Mouse (Mus musculus) granulocyte monocyte progenitor cell, adult 5-6 weeks (primary cell): Measurements from ENCODE around the gene Hcrt. TPM values are rescaled to one million over a fixed set of nuclear protein-coding genes. Genes with fewer than 3 reads are reported as not detected.

Experiments used
- ATAC-seq: replicated peaks from 2 replicates; pipeline ENCODE4 v1.8.0; 2016; ENCODE audit warnings: mild to moderate bottlenecking, moderate TSS enrichment, inconsistent platforms; ENCODE audit not compliant: poor library complexity, severe bottlenecking
- total RNA-seq, 2 experiments: library from RNA; stranded (forward) in 1 of 2; stranded (reverse) in 1 of 2; fragments of 200-712, 200-1000 nt in 1 of 2; fragments of >200 nt in 1 of 2; fragmentation: Nextera tagmentation in 1 of 2; gene quantifications; 2 replicates each; pipeline ENCODE4 v1.2.3; 2014 to 2017

The Hcrt gene
- total RNA-seq, 2 experiments from 2014 or later, result not detected

DNA sequence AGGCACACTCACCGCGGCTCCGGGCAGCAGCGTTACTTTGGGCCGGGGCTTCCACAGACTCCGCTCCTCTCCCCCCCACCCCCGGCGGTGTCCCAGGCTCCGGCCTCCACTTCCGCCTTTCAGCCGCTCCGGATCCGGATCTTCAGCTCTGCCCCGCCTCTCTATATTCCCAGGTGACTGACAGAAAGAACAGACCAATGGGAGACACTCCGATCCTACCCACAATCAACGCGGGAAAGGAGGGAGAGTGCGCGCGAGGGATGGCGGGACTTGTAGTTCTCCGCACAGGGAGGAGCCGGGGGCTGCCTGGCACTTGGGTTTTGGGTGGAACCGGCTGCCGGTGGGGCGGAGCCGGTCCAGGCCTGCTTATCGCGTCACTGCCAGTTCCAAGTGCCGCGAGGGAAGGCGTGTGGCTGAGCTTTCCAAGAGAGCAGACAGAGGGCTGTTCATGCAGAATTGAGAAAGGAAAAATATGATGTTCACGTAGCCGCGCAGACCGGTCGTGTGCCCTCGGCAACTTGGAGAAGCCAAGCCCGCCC lies 24.6 kb downstream of the Hcrt start, which contains the start of gene Rab5c:
TSS of gene Rab5c (minus strand) at position 150 of the 539 bp plus-strand sequence.
- ATAC-seq, result peak; percentile 93

- ATAC-seq, result 0 out of 2 replicates have a peak, but pooled peaks have one; percentile 7
These were observed 25.5 kb downstream of the Hcrt start for GRCm38 (mm10) chr11:100737105-100737733.

DNA sequence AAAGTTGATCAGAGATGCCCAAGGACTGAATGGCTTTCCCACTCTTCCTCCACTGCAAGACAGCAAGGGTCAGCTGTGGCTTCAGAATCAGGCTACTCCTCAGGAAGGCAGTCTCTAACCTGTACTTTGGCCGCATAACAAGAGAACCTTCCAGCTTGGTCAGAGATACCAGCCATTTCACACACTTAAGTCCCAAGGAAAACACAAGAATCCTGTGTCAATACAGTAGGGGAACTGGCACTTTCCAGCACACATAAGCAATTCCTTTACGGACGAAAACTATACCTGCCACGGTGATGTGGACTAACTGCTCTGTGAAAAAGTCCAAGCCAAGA lies 26.0 kb downstream of the Hcrt start:
- ATAC-seq, result no peak

- ATAC-seq, result 0 out of 2 replicates have a peak, but pooled peaks have one; percentile 16
These were observed 26.6 kb downstream of the Hcrt start for GRCm38 (mm10) chr11:100735954-100736745.

- ATAC-seq, result no peak
These were observed 27.4 kb downstream of the Hcrt start for GRCm38 (mm10) chr11:100735134-100735865.

GRCm38 (mm10) chr11:100730477-100731205 lies 32.1 kb downstream of the Hcrt start:
- peak; percentile 37; the same call in 1 of the 2 replicates for ATAC-seq

DNA sequence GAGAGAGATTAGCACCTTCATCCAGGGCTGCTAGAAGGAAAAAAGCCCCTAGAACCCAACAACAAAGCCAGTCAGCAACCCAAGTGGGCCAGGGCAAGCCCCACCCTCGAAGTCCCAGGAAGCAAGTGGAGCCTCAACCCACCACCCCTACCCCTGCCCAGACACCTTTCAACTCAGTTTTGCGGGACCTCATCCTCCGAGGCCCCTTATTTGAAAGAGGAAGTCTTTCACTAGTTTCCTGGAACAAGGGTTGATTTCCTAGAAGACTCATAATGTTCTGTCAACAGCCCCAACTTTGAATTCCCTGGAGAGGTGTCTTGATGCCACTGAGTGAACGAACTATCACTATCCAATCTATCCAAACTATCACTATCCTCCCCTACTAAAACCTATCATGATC lies 32.8 kb downstream of the Hcrt start:
- no peak for ATAC-seq

DNA sequence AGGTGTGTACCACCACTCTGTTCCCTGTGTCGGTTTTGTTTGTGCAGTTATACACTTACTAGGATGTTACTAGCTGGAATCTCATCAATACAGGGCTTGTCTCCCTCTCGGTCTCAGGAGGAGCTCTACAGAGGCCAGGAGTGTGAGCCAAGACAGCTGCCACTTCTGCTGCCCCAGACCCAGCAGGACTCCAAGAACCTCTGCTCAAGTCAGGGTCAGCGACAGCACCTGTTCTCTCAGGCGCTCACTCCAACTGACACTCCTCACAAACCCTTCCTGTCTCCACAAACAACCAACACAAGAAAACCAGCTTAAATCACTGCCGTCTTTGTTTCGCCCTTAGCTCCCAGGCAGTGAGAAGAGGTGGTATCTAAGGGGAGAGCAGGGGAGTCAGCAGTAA lies 34.1 kb downstream of the Hcrt start:
- no peak for ATAC-seq

DNA sequence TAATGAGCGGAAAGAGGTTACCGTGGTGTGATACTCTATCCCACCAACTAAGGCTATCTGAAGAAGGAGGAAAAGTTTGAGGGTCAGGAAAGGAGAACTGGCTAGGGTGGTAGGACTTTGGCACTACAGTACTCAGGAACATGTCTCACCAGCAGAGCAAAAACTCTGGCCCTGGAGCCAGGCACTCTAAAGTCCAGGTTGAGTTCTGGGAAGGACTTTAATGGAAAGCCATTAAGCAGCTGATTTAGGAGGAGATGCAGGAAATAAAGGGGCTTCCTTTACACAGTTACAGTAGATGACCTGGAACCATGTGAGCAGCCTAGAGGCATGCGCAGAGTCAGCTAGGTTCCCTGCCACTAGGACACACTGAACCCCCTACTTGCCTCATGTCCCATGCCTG lies 35.5 kb downstream of the Hcrt start:
- no peak for ATAC-seq

- ATAC-seq, result peak; percentile 42
These were observed 37.7 kb downstream of the Hcrt start for GRCm38 (mm10) chr11:100724919-100725512.

DNA sequence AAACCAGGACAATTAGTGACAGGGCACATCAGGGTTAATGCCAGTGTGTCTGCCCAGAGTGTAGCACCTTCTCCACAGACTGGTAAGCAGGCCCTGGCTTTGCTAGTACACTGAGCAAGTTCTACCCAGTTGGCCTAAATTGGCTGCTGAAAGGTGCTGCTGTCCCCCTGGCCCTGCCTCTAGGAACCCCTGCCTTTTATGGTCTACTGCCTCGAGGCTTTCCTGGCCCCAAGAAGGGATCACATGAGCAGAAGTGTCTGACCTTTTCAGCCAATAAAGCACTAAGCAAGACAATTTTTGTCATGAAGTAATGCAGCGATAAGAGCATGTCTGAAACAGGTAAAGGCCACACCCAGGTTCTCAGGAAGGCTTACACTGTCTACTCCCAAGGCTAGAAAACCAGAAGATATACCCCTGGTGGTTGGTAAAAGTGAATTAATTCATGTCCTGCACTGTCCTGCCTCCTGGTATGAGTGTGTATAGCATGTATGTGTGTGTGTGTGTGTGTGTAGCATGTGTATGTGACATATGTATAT lies 40.2 kb downstream of the Hcrt start:
- no peak for ATAC-seq

DNA sequence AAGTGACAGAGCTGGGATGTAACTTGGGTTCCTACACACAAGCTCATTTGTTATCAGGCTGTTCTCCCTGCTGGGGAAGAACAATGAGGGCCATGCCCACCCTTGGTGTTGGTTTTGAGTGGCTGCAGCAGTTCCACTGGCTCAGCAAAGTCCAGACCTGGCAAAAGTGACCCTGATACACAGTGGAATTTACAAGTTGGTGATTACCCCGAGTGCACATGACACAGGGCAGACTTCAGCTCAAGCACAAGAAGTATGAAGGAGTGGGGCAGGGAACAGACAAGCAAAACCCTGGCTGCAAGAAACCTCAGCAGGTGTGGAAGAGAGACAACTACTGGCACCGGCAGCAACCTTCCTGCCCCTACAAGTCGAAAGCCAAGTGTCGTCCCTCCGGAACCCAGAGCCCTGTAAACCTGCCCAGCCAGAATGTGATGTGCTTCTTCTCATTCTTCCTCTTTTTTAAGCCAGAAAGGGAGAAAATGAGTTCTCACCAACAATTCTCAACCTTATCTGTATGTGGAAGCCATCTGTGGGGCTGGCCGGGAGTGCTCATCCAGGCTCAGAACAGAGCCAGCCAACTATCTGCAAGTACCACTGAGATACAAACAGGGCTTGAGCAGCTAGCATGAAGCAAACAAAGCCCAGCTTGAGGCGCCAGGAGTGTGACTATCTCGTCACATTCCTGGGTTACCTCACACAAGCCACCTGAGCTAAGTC lies 40.8 kb downstream of the Hcrt start:
- ATAC-seq, result peak; percentile 38; the same call in 1 of the 2 replicates

GRCm38 (mm10) chr11:100721254-100721653 lies 41.5 kb downstream of the Hcrt start:
- peak; percentile 38 for ATAC-seq

DNA sequence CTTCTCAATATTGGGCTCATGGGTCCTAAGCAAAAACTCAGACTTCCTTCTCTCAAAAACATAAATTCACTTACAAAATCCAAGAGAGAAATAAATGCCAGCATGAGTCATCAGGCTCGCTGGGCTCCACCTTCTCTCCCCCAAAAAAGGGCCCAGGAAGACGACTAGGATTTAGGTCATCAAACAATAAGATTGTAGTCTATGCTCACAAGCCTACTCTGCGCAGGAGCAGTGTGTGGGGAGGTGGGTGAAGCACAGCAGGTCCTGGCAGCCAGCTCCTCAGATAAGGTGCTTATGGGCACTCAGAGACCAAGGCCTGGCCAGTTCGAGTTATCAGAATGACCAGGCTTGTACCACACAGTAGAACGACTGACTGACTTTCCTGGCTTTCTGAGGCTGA lies 42.4 kb downstream of the Hcrt start:
- ATAC-seq, result no peak

DNA sequence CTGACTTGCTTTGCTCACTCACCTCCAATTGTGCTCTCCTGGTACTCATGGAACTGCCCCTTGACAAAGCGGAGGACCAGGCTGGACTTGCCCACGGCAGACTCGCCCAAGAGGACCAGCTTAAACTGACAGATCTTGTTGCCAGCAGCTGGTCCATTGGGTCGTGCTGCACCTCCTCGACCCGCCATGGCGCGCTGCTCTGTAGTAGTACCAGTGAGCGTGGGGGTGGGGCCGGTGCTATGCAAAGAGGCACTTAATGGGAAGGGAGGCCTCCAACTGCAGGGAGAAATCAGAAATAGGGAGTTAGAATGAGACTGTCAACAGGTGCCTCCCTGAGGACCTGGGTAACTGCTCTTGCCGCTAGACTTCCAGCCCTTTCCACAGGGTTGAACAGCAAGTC lies 42.8 kb downstream of the Hcrt start:
- no peak for ATAC-seq

- ATAC-seq, result no peak
These were observed 43.4 kb downstream of the Hcrt start for GRCm38 (mm10) chr11:100719312-100719711.

DNA sequence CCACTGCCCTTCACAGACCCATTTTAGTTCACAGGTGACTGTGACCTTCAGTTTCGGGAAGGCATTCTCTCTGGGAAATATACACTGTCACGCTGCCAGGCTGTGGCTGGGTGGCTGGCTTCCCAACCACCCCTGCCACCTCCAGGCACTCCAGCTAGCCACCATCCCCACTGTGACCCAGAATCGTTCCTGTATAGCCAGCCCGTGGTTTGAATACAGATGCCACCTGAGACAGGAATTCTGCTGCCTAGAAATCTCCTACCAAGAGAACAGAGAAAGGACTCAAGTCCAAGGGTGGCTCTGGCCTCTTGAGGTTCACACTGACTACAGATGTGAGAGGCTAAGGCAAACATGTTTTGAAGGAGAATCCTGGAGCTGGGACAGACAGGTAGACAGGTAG lies 43.9 kb downstream of the Hcrt start:
- ATAC-seq, result no peak

GRCm38 (mm10) chr11:100718462-100718861 lies 44.3 kb downstream of the Hcrt start:
- ATAC-seq, result no peak

DNA sequence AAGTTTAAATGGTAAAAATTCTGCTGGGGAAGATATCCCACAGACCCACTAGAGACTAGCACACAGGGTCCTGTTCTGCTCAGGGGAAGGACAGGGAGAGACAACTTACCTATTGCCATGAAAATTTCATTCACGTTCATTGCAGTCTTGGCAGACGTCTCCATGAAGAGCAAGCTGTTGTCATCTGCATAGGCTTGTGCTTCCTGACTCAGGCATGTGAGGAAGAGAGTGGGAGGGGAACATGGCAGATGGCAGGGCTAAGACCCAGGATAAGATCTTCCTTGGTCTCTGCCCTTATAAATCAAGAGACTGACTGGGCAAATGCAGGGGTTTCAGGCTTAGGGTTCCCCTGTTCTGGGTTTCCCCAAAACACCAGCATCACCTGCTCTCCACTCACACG lies 46.1 kb downstream of the Hcrt start:
- ATAC-seq, result no peak
